ENCODE assay signal across 8 mouse cellular contexts in the genomic region with DNA sequence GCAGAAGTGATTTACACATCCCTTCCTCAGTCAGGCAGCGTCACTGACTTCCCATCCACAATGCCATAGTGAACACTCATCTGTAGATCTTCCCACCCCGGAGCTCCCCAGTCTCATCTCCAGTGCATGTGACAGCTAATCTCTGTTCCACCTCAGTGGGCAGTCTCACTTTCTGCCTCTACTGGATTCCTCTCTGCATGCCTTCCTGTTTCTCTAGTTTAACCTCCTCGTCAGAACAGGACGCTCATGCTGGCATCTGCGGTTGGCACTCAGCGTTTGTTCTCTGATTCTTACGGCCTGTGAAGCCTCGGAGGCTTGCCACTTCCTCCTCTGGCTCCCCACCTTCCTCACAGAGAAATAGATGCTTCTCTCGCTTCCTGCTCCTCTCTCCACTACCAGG. TPM values are rescaled to one million over a fixed set of nuclear protein-coding genes. Genes with fewer than 3 reads are reported as not detected.
DNase-seq lines count a peak whose midpoint lies in the region; ATAC-seq and TF ChIP-seq lines count a peak whose summit lies in the region.

No protein-coding gene starts in this region.

- in situ Hi-C loops in CH12.LX (cut with MboI; ENCODE audit: low pct_ligation_motif_present, low pct_unique_long_range_greater_than_20kb, low sequenced_read_pairs) = no loop called here

- no peak for TF ChIP-seq POLR2A in CH12.LX (IDR thresholded peaks at IDR 0.05; ENCODE audit: low read depth, low read length)

- ATAC-seq in inflammation-experienced regulatory T-cells, adult 6 months = peak; percentile 89
- no peak for ATAC-seq in midbrain, embryonic 16.5 days
- ATAC-seq in hindbrain, embryonic 14.5 days (ENCODE audit: low FRiP score) = no peak

- no peaks in the 10 kb centered on the region for H3K27me3 ChIP-seq in CH12.LX (replicated peaks)
- H3K27me3 ChIP-seq in midbrain, embryonic 16.5 days (ENCODE audit: control insufficient read depth, insufficient read depth, low read depth, low read length) = no peaks in the 10 kb centered on the region
- 0 out of 2 replicates have a peak, but pooled peaks cover 3% of the 10 kb centered on the region for H3K27me3 ChIP-seq in hindbrain, embryonic 14.5 days (ENCODE audit: control insufficient read depth, insufficient read depth, low read length)
- H3K27me3 ChIP-seq in midbrain, embryonic 10.5 days (ENCODE audit: low read depth, poor library complexity, severe bottlenecking) = no peaks in the 10 kb centered on the region

- intact Hi-C loops in left cerebral cortex, postnatal 4 days (cut with DNase I) = no loop called here

- peaks cover 23 to 75% of the 10 kb centered on the region in 2 experiments for H3K4me1 ChIP-seq in CH12.LX (ENCODE audit: control insufficient read depth in 1 of 2, insufficient read depth in 2 of 2)
- H3K4me1 ChIP-seq in midbrain, embryonic 16.5 days (ENCODE audit: control insufficient read depth, insufficient read depth, low read length) = peaks cover 4% of the 10 kb centered on the region; the same call in 1 of the 2 replicates
- 0 out of 2 replicates have a peak, but pooled peaks cover 6% of the 10 kb centered on the region for H3K4me1 ChIP-seq in hindbrain, embryonic 14.5 days (replicated peaks; ENCODE audit: control insufficient read depth, insufficient read depth, low read length)
- peaks cover 20% of the 10 kb centered on the region for H3K4me1 ChIP-seq in midbrain, embryonic 10.5 days

- 65% methylated on average over 9 of the region's 9 CpGs for WGBS in midbrain, embryonic 16.5 days
- 76% methylated on average over 9 of the region's 9 CpGs for WGBS in hindbrain, embryonic 14.5 days
- WGBS in midbrain, embryonic 10.5 days = 73% methylated on average over 9 of the region's 9 CpGs

- H3K9ac ChIP-seq in CH12.LX (ENCODE audit: insufficient read depth, low read depth) = no peak overlapping the region
- no peak overlapping the region for H3K9ac ChIP-seq in midbrain, embryonic 16.5 days (ENCODE audit: low read depth, low read length)
- no peak overlapping the region for H3K9ac ChIP-seq in hindbrain, embryonic 14.5 days

- H3K9me3 ChIP-seq in CH12.LX (replicated peaks; ENCODE audit: low read length) = no peaks in the 10 kb centered on the region
- H3K9me3 ChIP-seq in midbrain, embryonic 16.5 days (replicated peaks; ENCODE audit: control insufficient read depth, low read length, poor library complexity, severe bottlenecking) = no peaks in the 10 kb centered on the region
- no peaks in the 10 kb centered on the region for H3K9me3 ChIP-seq in hindbrain, embryonic 14.5 days (ENCODE audit: control insufficient read depth, low read length)
- no peaks in the 10 kb centered on the region for H3K9me3 ChIP-seq in midbrain, embryonic 10.5 days (replicated peaks)

- DNase-seq in A20 (ENCODE audit: low read depth, low spot score) (peak; percentile 80), CH12.LX (ENCODE audit: extremely low read depth) (peak; percentile 88)
- peak; percentile 48 for DNase-seq in spleen, adult 12 weeks (ENCODE audit: low spot score)
- no peak for DNase-seq in hindbrain, embryonic 14.5 days (ENCODE audit: low spot score)
- DNase-seq in midbrain, embryonic 10.5 days (ENCODE audit: low spot score) = no peak
- no peak for DNase-seq in left cerebral cortex, postnatal 4 days

- TF ChIP-seq CTCF in CH12.LX (conservative IDR thresholded peaks at IDR 0.05 in 1 of 2, IDR thresholded peaks at IDR 0.05 in 1 of 2; ENCODE audit: low read depth in 2 of 2, low read length in 2 of 2) = no peak

- H3K4me3 ChIP-seq in CH12.LX (replicated peaks in 1 of 3; ENCODE audit: low read depth in 2 of 3, low read length in 2 of 3, poor library complexity in 1 of 3) = no peak overlapping the region
- H3K4me3 ChIP-seq in midbrain, embryonic 16.5 days (ENCODE audit: low read depth, low read length) = no peak overlapping the region
- no peak overlapping the region for H3K4me3 ChIP-seq in hindbrain, embryonic 14.5 days (replicated peaks; ENCODE audit: low read length)
- H3K4me3 ChIP-seq in midbrain, embryonic 10.5 days = no peak overlapping the region

- H3K4me2 ChIP-seq in CH12.LX (ENCODE audit: insufficient read depth, low read depth, poor library complexity, severe bottlenecking) = 0 out of 2 replicates have a peak overlapping the region, but pooled peaks have one; percentile 18
- no peak overlapping the region for H3K4me2 ChIP-seq in midbrain, embryonic 16.5 days (ENCODE audit: low read length)
- no peak overlapping the region for H3K4me2 ChIP-seq in hindbrain, embryonic 14.5 days (replicated peaks)

- H3K79me2 ChIP-seq in CH12.LX (replicated peaks; ENCODE audit: control insufficient read depth, extremely low read depth, insufficient read depth, poor library complexity, severe bottlenecking) = no peaks in the 10 kb centered on the region

- H3K36me3 ChIP-seq in CH12.LX (replicated peaks in 1 of 2; ENCODE audit: control insufficient read depth in 1 of 2, insufficient read depth in 1 of 2, low read length in 1 of 2) = peaks cover 40 to 89% of the 10 kb centered on the region in 2 experiments
- no peaks in the 10 kb centered on the region for H3K36me3 ChIP-seq in midbrain, embryonic 16.5 days (ENCODE audit: control insufficient read depth, insufficient read depth, low read length)
- no peaks in the 10 kb centered on the region for H3K36me3 ChIP-seq in hindbrain, embryonic 14.5 days (replicated peaks; ENCODE audit: control insufficient read depth, insufficient read depth)
- no peaks in the 10 kb centered on the region for H3K36me3 ChIP-seq in midbrain, embryonic 10.5 days

- no peak for TF ChIP-seq RAD21 in CH12.LX (IDR thresholded peaks at IDR 0.05; ENCODE audit: low read depth, low read length)

- dilution Hi-C loops in CH12.LX (cut with MboI; ENCODE audit: extremely low pct_ligation_motif_present, extremely low pct_unique_long_range_greater_than_20kb, low sequenced_read_pairs) = no loop called here

- peak; percentile 69 for TF ChIP-seq EP300 in CH12.LX (IDR thresholded peaks at IDR 0.05; ENCODE audit: low read length)

- H3K27ac ChIP-seq in CH12.LX (ENCODE audit: insufficient read depth, low read depth) = peak overlapping the region; percentile 38
- H3K27ac ChIP-seq in midbrain, embryonic 16.5 days (ENCODE audit: low read length) = no peak overlapping the region
- H3K27ac ChIP-seq in hindbrain, embryonic 14.5 days = no peak overlapping the region
- no peak overlapping the region for H3K27ac ChIP-seq in midbrain, embryonic 10.5 days (replicated peaks)

TF ChIP-seq in CH12.LX, 34 proteins besides CTCF, POLR2A, EP300 and RAD21 (continues in another document):
- TF ChIP-seq UBTF (IDR thresholded peaks at IDR 0.05; ENCODE audit: low read depth, low read length) (no peak), JUN (IDR thresholded peaks at IDR 0.05; ENCODE audit: insufficient read depth, low read depth, low read length) (peak; percentile 24; the same call in 1 of the 2 replicates), PAX5 (IDR thresholded peaks at IDR 0.05; ENCODE audit: low read length) (no peak), ZMIZ1 (IDR thresholded peaks at IDR 0.05; ENCODE audit: low read depth, low read length) (0 out of 2 replicates have a peak, but pooled peaks have one; percentile 28), SIN3A (IDR thresholded peaks at IDR 0.05; ENCODE audit: low read length) (no peak), TBP (conservative IDR thresholded peaks at IDR 0.05; ENCODE audit: low read depth, low read length) (no peak), CHD2 (IDR thresholded peaks at IDR 0.05; ENCODE audit: low read length) (no peak), MEF2A (IDR thresholded peaks at IDR 0.05; ENCODE audit: borderline replicate concordance, low read depth, low read length) (peak; percentile 41; the same call in 1 of the 2 replicates), MYC (IDR thresholded peaks at IDR 0.05; ENCODE audit: low read depth, low read length) (peak; percentile 52; the same call in 1 of the 2 replicates), MAFK (IDR thresholded peaks at IDR 0.05; ENCODE audit: insufficient replicate concordance, low read length) (0 out of 2 replicates have a peak, but pooled peaks have one; percentile 35), BHLHE40 (IDR thresholded peaks at IDR 0.05; ENCODE audit: low read depth, low read length) (peak; percentile 89), MAX (IDR thresholded peaks at IDR 0.05; ENCODE audit: low read length) (peak; percentile 51; the same call in 1 of the 2 replicates), NELFE (IDR thresholded peaks at IDR 0.05; ENCODE audit: low read depth, low read length) (no peak), SMC3 (IDR thresholded peaks at IDR 0.05; ENCODE audit: low read depth, low read length) (no peak), MAZ (IDR thresholded peaks at IDR 0.05; ENCODE audit: low read depth, low read length) (peak; percentile 37; the same call in 1 of the 2 replicates), ELF1 (IDR thresholded peaks at IDR 0.05; ENCODE audit: low read depth, low read length) (0 out of 2 replicates have a peak, but pooled peaks have one; percentile 35), POLR2AphosphoS2 (IDR thresholded peaks at IDR 0.05; ENCODE audit: low read depth, low read length) (no peak), JUND (conservative IDR thresholded peaks at IDR 0.05; ENCODE audit: low read depth, low read length) (no peak), GABPA (IDR thresholded peaks at IDR 0.05; ENCODE audit: insufficient replicate concordance, low read depth, low read length) (no peak), TCF12 (IDR thresholded peaks at IDR 0.05; ENCODE audit: low read depth, low read length) (peak; percentile 38; the same call in 1 of the 2 replicates), ZKSCAN1 (IDR thresholded peaks at IDR 0.05; ENCODE audit: borderline replicate concordance, low read depth, low read length) (no peak), USF1 (IDR thresholded peaks at IDR 0.05; ENCODE audit: low read depth, low read length) (no peak), MXI1 (IDR thresholded peaks at IDR 0.05; ENCODE audit: low read depth, low read length) (no peak), CHD1 (IDR thresholded peaks at IDR 0.05; ENCODE audit: low read depth, low read length) (no peak), USF2 (conservative IDR thresholded peaks at IDR 0.05; ENCODE audit: low read depth, low read length) (no peak), E2F4 (IDR thresholded peaks at IDR 0.05; ENCODE audit: insufficient replicate concordance, low read depth, low read length) (no peak)

RNA-seq across cellular contexts. Expression of gene Cyb5r2, which starts 50.2 kb away (rescaled TPM):
- total RNA-seq in CH12.LX (2012; rRNA removed) (0.17 TPM in 1 of 2 replicates, not detected in the other), CH12.LX (2014; rRNA removed) (not detected in 2 replicates)
- polyA plus RNA-seq in CH12.LX (2012; ENCODE audit: insufficient read length, low read depth) = 0.18 TPM in 1 of 2 replicates, not detected in the other
- polyA plus RNA-seq in inflammation-experienced regulatory T-cells, adult 6 months (2017; shearing (Covaris generic)) = not detected
- 0.30 TPM in 1 of 2 replicates, not detected in the other for polyA plus RNA-seq in midbrain, embryonic 16.5 days (2015; fragmentation: Nextera tagmentation; extraction: Ambion mirVana)
- polyA plus RNA-seq in hindbrain, embryonic 14.5 days (2014; fragmentation: Nextera tagmentation; extraction: Ambion mirVana) = 0.11 and 0.12 TPM in 2 replicates
- polyA plus RNA-seq in midbrain, embryonic 10.5 days (2016; fragmentation: Nextera tagmentation; extraction: Ambion mirVana) = 0.39 and 0.40 TPM in 2 replicates
- not detected for total RNA-seq in left cerebral cortex, postnatal 4 days (2021)

Comparison
In these comparisons a context has a peak if more than half of its experiments do, and no peak if none do; other contexts are left out.
1. DNase-seq: peak in A20 (single experiment), CH12.LX (single experiment) and spleen, adult 12 weeks (single experiment); none in hindbrain, embryonic 14.5 days (single experiment), midbrain, embryonic 10.5 days (single experiment) and left cerebral cortex, postnatal 4 days (single experiment).